Mouse (Mus musculus) small intestine, adult 2 months (tissue): ENCODE results near the gene Zbtb3.

Source experiments
- CTCF ChIP-seq: fragments of 200-500 bp; IDR thresholded peaks from 2 replicates; pipeline ENCODE4 v1.5.1; 2012; ENCODE audit warnings: low read depth, mild to moderate bottlenecking, control low read depth, inconsistent platforms, low read length, moderate library complexity, mixed read lengths; ENCODE audit not compliant: insufficient replicate concordance, insufficient read length; ENCODE audit errors: extremely low read depth
- POLR2A ChIP-seq: fragments of 200-500 bp; IDR thresholded peaks from 2 replicates; pipeline ENCODE4 v1.6.1; 2012; ENCODE audit warnings: low read depth, mild to moderate bottlenecking, control low read depth, inconsistent platforms, low read length, moderate library complexity

DNA sequence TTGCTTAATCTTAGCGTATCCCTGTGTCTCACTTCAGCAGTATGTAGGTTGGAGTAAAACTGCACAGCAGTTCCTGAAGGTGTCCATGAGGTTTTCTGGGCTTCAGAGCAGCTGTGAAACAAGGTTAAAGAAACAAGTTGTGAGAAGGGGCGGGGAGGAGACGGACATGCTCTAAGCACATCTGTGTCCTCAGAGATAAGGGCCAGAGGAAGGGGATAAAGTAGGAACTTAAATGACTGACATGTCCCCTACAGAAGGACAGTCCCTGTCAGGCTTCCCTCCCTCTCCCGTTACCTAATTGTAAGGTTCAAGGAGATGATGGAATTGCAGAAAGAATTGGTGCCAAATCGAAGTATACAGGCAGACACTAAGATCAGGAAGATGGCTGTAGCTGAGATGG lies 29.4 kb upstream of the Zbtb3 start:
- TF ChIP-seq CTCF (no peak), POLR2A (no peak)
